Mouse (Mus musculus) right cerebral cortex, postnatal 10 days (tissue): Measurements from ENCODE around the gene D8Ertd738e.

Experiments
- DNase-seq, 2 experiments: peaks; one replicate each; pipeline ENCODE4 v3.0.0; 2021; ENCODE audit warnings: low spot score in 2 of 2

The D8Ertd738e gene

DNA sequence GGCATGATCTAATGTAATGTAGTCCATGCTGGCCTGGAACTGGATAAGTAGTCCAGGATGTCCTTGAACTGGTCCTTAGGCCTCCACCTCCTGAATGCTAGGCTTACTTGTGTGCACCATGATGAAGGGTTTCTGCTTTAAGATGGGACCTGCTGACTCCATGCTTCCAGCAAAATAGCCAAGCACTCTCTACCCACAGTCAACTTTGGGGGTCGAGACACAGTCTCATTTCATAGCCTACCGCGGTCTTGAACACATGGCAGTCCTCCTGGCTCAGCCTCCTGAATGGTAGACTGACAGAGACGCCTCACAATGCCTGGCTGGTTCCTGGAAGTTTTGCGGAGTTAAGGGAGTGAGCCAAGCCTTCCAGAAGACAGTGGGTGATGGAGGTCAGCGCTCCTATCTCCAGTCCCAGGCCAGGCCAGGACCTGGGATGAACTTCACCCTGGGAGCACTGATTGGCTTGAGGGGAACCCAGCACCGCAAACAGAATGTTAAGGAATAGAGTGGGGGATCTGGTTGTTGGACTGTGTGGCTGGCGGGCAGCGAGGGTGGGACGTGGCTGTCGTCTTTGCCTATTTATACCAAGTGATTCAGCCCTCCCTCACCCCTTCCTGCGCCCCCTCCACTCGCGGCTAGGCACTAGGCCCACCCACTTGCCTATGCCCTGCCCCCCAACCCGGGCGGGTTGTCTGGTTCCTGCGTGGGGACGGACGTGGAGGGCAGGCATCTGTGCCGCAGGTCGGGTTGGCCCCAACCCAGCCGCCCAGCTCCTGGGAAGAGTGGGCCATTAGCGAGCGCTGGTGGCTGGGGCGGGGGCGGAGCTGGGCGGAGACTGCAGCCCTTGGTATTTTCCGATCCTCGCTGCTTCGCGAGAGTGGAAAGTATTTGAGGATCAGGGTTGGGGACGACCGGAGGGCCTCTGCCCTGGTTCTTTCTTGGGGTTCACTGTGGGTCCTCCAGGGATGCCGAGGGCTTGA lies 46.3 kb downstream of the D8Ertd738e start:
- DNase-seq = peak; percentile 80 to 82

- DNase-seq = no peak
Observed at GRCm38 (mm10) chr8:84202466-84202865, 47.1 kb downstream of the D8Ertd738e start.

DNA sequence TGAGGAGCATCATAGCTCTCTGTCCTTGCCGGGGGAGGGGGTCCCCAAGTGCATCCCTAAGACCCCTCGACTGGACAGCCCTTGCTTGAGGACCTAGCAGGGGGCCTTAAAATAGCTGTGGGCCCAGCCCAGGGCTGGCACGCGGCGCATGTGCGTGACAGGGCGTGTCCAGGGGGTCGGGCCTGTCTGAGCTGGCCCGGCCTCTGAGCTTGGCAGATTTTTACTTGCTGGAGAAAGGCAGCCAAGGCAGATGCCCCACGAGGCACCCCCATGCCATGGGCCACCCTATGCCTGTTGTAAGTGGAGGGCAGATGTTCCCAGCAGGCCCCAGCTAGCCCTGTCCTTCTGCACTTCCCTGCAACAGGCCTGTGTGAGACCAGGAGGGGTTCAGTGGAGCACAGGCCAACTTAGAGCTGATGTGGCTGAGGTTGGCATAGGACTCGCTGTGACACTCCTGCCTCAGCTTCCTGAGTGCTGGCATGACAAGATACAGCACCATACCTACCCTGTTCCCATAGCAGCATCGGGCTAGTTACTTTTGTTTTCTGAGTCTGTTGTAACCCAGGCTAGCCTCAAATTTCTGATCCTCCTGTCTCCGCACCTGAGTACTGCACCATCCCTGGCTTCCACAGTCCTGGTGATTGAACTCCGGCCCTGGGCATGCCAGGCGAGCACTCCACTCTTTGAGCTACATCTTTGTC lies 47.8 kb downstream of the D8Ertd738e start:
- no peak for DNase-seq

GRCm38 (mm10) chr8:84200652-84201544 lies 48.6 kb downstream of the D8Ertd738e start:
- peak in 1 of 2 experiments; percentile 77 for DNase-seq

DNA sequence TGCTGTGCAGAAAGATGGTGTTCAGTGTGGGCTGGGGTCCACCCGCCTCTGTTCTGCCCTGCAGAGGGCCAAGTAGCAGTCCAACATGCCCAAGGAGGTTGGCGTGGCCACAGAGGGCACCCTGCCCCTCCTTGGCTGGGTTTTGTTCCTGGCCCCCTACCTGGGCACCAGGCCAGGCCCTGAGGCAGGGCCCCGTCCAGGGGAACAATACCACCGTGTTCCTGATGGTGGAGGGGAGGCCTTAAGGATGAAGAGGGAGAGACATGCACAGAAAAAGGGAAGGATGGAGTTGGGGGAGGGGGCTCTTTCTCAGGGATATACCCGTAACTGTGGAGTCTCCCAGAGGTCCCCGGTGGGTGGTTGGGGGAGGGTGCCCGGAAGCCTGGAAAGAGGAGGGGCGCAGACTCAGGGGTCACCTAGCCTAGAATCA lies 49.4 kb downstream of the D8Ertd738e start:
- no peak for DNase-seq

DNA sequence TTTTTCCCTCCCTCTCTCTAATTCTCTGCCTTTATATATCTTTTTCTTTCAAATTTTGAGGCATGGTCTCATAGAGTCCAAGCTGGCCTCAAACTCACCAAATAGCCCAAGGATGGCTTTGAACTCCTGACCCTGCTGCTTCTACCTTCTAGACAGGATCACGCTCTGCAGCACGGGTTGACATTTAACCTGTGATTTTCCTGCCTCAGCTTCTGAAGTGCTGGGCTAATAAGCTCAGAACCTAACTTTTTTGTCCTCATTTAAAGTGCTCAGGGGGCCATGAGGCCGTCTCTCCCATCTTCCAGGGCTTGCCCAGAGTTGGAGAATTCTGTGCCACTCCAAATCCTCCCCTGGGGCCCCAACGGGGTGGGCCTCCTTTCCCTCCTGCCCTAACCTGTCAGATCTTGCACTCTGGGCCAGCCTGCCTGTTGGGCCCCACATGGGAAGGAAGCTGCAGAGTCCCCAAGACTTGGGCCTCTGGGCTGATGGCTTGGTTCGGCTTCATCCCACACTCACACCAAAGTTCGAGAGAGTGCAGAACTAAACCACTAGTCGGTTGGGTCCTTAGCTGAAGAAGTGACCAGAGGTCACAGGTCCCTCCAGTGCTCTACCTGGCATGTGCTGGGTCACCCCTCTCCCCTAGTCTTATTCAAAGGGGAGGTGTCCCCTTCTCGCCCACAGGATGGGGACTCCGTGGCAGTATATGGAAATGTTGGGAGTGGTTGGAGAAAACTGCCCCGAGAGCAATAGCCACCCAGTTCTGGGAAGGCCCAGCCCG lies 50.0 kb downstream of the D8Ertd738e start:
- no peak for DNase-seq

- no peak for DNase-seq
Observed at GRCm38 (mm10) chr8:84198871-84199270, 50.6 kb downstream of the D8Ertd738e start.

DNA sequence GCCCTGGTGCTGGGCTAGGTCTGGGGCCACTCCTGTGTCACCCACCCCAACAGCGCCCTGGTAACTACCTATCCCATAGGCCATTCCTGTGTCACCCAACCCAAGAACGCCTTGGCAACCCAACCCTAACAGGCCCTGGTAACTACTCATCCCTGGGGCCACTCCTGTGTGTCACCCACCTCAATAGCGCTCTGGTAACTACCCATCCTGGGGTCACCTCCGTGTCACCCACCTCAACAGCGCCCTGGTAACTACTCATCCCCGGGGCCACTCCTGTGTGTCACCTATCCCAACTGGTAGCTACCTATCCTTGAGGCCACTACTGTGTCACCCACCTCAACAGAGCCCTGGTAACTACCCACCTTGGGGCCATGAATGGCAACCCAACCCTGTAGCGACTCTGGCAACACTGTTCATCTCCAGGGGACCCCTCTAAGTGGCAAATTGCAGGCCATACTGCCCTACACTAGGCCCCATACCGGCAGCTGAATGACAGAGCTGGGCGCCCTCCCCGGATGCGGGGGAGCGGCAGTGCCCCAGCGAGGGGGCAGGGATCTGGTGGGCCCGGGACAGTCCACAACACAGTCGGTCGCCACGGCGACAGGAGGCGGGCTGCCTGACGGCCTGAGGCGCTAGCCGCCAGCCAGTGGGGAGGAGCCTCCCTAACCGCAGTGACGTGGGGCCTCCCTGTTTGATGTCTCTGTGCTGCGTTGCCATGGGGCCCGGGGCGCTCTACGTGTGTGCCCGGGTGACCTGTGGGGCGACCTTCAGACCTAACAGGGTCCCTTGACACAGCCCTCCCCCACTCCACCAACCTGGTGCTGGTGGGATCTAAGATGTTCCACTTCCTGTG lies 51.4 kb downstream of the D8Ertd738e start:
- peak; percentile 89 to 92 for DNase-seq

GRCm38 (mm10) chr8:84197141-84197921 lies 52.2 kb downstream of the D8Ertd738e start:
- peak; percentile 92 for DNase-seq
